ENCODE assay signal across 23 mouse cellular contexts in genomic region chr5:45033146-45033545, GRCm38 (mm10).
"Had no signal": no experiment of that assay in that cellular context is flagged by ENCODE, and none has a peak within 500 bp of the region (broad histone marks: within the 10 kb centered on the region; RNA-seq: fewer than 3 reads in every experiment).

No protein-coding gene starts in this region.

- ATAC-seq: intestine, embryonic 15.5 days; liver, postnatal 0 days; midbrain, embryonic 13.5 days; midbrain, embryonic 16.5 days had no signal

- H3K36me3 ChIP-seq: intestine, embryonic 15.5 days; limb, embryonic 12.5 days; limb, embryonic 15.5 days; midbrain, embryonic 10.5 days; midbrain, embryonic 13.5 days; stomach, embryonic 15.5 days had no signal

- H3K4me2 ChIP-seq: intestine, embryonic 15.5 days; limb, embryonic 12.5 days; limb, embryonic 15.5 days; liver, embryonic 11.5 days; lung, embryonic 14.5 days; midbrain, embryonic 13.5 days; stomach, embryonic 15.5 days had no signal

- DNase-seq: kidney, adult 11 months; kidney, adult 8-10 months; kidney, postnatal 25 days; layer of hippocampus, postnatal 36 days; left cerebral cortex, postnatal 4 days; liver, postnatal 0 days; lung, embryonic 14.5 days; lung, postnatal 10 days; lung, postnatal 4 days; right cerebral cortex, adult 18-20 months; right cerebral cortex, postnatal 25 days; spleen, adult 18-20 months; thymus, postnatal 36 days had no signal

- H3K4me3 ChIP-seq: intestine, embryonic 15.5 days; limb, embryonic 12.5 days; limb, embryonic 15.5 days; megakaryocyte, embryonic 14.5 days; midbrain, embryonic 10.5 days; midbrain, embryonic 13.5 days; stomach, embryonic 15.5 days had no signal

- H3K9ac ChIP-seq: intestine, embryonic 15.5 days; limb, embryonic 12.5 days; limb, embryonic 15.5 days; liver, embryonic 14.5 days; liver, postnatal 0 days; lung, embryonic 14.5 days; midbrain, embryonic 13.5 days; stomach, embryonic 15.5 days had no signal

- H3K27me3 ChIP-seq: intestine, embryonic 15.5 days; limb, embryonic 12.5 days; limb, embryonic 15.5 days; megakaryocyte, embryonic 14.5 days; midbrain, embryonic 13.5 days; stomach, embryonic 15.5 days had no signal

- H3K9me3 ChIP-seq: intestine, embryonic 15.5 days; limb, embryonic 12.5 days; limb, embryonic 15.5 days; megakaryocyte, embryonic 14.5 days; midbrain, embryonic 10.5 days; midbrain, embryonic 13.5 days; stomach, embryonic 15.5 days had no signal

- H3K27ac ChIP-seq: intestine, embryonic 15.5 days; limb, embryonic 12.5 days; limb, embryonic 15.5 days; liver, embryonic 14.5 days; midbrain, embryonic 10.5 days; midbrain, embryonic 13.5 days; stomach, embryonic 15.5 days had no signal

- H3K4me1 ChIP-seq: intestine, embryonic 15.5 days; limb, embryonic 12.5 days; limb, embryonic 15.5 days; megakaryocyte, embryonic 14.5 days; midbrain, embryonic 10.5 days; midbrain, embryonic 13.5 days; stomach, embryonic 15.5 days had no signal
